Mouse (Mus musculus) bone marrow macrophage, adult 2 months (primary cell): ENCODE results near the gene Tjp2.

Experiments used
- CTCF ChIP-seq: IDR thresholded peaks from 2 replicates; pipeline ENCODE4 v1.5.1; 2012; ENCODE audit warnings: low read depth, mild to moderate bottlenecking, low read length, moderate library complexity
- POLR2A ChIP-seq: IDR thresholded peaks from 2 replicates; pipeline ENCODE4 v1.6.1; 2012; ENCODE audit warnings: mild to moderate bottlenecking, low read depth, low read length, borderline replicate concordance

GRCm38 (mm10) chr19:24134144-24134911, 90.5 kb downstream of the Tjp2 start:
- TF ChIP-seq CTCF (no peak), POLR2A (no peak)
